Mouse (Mus musculus) spleen, postnatal 0 days (tissue): ENCODE data around the gene Rnd2. TPM values are rescaled to one million over a fixed set of nuclear protein-coding genes. Genes with fewer than 3 reads are reported as not detected.

Experiments
- polyA plus RNA-seq: library from polyadenylated mRNA; unstranded; fragments of >200 nt; fragmentation: Nextera tagmentation; extraction: Ambion mirVana; gene quantifications from 2 replicates; pipeline ENCODE4 v1.2.1, GENCODE M21; 2015

The Rnd2 gene
- polyA plus RNA-seq: 3.2 and 5.3 TPM in 2 replicates

DNA sequence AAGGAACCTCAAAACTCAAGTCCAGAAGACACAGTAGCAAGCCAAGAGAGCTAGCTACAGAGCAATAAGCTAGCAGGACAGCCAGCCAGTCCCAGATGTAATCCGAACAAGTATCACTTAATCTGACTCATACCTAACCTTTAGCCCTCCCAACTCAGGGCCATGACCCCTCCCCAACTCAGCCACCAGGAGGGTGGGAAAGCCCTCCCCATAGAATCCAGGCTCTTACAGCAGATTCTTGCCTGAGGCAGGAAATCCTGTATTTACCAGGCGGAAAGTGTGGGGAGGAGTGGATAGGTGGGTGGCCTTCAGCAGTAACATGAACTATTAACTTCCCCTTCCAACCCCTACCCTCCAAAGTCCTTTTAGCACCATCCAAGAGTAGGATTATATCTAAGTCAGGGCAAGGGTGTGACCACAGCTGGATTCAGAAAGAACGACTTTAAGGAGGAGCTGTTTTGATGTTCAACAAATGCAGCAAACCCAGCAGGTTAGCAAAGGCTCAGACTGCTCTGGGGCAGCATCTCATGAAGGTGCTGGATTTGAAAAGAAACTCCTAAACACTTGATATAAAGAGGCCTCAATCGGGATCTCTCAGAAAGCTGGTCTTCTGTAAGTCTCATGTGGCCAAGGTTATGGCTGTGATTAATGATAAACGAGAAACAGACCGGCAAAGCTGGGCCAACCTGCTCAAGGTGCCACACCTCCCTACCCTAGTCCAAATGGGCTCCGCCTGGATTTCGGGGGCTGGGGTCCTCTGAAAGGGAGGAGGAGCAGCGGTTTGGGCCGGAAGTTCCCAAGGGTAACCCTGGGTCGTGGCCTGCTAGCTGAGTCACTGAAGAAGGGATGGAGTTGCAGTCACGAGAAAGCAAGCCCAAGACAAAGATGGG lies at the start of gene Rnd2:
Gene Rnd2 (plus strand): TSS at position 789 of the 890 bp plus-strand sequence.

DNA sequence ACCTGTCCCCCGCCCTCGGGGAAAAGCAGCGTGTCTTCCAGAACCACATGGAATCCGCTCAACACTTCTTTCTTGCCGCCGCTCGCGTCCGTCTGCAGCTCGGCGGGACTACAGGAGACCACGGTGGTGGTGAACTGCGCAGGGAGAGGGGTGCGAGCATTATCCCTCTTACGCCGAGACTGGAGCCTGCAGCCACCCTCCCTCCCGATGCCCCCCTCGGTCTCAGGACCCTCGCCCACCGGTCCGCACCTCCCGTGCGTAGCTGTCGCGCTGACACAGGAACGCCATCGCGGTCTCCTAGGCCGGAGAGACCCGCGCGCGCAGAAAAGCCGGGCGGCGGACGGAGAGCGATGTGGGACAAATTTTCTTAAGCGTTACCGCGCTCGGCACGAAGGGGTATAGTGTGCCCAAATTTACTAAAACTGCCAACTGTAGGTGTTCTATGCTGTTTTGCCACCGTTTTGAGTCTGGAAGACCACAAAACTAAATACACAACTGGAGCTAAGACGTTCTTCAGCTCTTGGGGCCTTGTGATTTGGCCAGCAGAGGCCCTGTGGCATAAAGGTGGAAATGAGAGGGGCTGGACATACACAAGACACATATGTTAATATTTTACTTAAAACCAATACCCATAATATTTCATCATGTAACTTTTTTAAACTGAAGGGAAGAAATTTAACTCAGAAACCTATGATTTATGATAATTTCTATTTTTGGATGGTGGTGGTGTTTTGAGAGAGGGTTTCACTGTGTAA lies 47.5 kb upstream of the Rnd2 start, which contains the start of gene Aarsd1:
Gene Aarsd1 (minus strand): TSS at position 515 of the 755 bp plus-strand sequence.

DNA sequence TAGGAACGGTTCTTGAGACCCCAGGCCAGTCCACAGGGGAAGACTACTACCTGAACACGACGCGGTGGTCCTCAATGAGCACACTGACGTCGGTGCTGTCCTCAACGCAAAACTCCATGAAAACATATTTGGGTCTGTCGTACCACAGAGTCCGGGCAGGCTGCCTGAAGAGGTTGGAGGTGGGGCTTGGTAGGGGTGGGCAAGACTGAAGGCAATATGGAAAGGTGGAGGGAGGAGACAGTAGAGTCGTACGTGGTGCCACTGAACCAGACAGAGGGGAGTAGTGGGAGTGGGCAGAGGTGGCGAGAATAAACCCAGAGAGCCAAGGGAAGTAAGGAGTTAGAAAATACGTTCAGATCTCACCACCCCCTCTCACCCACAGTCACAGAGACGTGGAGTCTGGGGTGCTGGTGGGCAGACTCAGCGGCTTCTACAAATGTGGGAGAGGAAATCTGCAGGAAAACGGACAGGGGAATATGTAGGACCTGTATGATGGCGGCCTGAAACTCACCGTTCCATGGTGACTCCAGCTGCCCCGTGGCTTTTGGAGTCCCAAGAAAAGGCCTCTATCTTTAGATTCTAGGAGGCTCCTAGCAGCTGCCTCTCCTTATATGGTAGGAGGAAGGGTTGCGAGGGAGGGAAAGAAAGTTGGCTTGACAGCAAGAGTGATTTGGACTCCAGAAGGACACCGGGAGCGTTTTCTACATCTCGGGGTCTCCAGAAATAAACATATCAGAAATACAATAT lies 40.5 kb upstream of the Rnd2 start, which contains the start of gene Gm27029:
Gene Gm27029 (minus strand): TSS at position 692 of the 747 bp plus-strand sequence.

DNA sequence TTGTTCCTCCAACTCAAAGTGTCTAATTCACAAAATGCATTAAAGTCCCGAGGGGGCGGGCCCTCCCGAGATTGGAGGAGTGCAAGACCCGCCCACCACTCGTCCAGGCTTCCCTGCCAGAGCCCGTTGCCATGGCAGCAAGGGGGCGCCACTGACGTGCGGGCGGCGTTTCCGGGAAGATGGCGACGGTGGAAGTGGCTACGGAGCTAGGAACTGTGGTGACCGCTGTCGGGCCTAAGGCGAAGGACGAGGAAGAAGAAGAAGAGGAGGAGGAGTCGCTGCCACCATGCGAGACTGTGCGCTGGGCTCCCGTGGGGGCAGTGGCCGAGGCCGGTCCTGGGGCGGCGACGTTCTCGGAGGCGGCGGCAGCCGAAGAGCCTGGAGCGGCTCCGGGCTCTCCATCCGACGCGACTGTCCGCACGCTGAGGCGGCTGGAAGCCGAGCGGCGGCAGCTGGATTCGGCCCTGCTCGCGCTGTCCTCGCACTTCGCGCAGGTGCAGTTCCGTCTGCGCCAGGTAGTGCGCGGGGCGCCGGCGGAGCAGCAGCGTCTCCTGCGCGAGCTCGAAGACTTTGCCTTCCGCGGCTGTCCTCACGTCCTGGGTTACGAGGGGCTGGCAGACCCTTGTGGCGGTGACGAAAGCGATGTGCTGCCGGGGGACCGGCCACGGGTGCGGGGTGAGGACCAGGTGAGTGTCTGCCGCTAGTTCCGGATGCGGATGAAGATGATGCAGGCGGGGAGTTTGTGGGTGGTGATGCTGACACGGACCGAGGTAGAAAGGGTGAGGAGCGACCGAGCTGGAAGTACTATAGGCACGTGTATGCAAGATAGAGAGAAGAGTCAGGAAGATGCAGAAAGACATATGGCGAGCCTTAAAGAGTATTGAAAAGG lies 39.6 kb upstream of the Rnd2 start, which contains the start of the genes Rundc1 and Ptges3l:
Gene Rundc1 (plus strand): TSS at position 161 of the 889 bp plus-strand sequence.
Gene Ptges3l (minus strand): TSS at position 409 of the 889 bp plus-strand sequence.

DNA sequence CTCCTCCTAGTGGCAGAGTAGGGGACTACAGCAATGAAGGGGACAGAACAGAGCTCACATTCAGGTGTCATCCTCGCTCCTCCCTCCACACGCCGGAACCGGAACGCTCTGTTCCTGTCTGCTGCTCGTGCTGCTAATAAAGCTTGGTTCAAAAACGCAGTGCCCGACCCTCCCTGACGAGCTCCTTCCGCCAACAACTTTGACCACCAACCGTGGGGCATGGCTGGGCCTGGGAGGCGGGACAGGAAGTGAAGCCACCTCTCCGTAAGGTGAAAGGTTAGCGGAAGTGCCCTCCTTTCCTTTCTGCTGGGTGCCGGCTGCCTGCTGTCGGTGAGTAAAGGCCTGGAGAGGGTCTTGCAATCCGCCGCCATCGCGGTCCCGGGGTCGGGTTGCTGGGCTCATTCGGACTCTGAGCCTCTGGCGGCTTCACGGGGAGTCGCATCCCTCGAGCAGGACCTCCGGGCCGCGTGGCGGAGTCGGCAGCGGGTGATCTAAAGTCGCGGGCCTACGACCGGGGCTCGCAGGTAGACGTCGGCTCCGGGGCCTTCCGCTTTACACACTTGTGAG lies 22.6 kb upstream of the Rnd2 start, which contains the start of gene Rpl27:
Gene Rpl27 (plus strand): TSS at position 172 of the 567 bp plus-strand sequence.

DNA sequence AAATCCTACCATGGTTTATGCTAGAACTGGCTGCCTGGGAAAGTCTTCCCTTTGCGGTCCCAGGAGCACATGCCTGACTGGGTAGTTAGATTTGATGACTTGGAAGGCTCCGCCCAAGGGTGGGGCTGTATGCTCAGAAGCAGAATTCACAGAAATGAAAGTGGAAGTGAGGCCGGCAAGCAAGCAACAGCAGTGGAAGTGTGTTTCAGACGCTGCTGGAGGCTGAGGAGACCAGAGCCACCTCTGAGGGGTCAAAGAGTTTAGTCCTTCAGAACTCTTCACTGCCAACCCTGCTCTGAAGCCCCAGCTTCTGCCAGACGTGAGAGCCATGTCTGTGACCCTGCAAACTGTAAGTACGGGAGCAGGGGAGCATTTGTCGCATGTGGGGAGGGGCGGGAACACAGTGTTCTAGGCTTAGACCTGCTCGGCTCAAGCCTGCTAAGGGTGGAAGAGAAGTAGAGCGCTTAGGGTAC lies 16.5 kb upstream of the Rnd2 start, which contains the start of gene Ifi35:
Gene Ifi35 (plus strand): TSS at position 134 of the 473 bp plus-strand sequence.

DNA sequence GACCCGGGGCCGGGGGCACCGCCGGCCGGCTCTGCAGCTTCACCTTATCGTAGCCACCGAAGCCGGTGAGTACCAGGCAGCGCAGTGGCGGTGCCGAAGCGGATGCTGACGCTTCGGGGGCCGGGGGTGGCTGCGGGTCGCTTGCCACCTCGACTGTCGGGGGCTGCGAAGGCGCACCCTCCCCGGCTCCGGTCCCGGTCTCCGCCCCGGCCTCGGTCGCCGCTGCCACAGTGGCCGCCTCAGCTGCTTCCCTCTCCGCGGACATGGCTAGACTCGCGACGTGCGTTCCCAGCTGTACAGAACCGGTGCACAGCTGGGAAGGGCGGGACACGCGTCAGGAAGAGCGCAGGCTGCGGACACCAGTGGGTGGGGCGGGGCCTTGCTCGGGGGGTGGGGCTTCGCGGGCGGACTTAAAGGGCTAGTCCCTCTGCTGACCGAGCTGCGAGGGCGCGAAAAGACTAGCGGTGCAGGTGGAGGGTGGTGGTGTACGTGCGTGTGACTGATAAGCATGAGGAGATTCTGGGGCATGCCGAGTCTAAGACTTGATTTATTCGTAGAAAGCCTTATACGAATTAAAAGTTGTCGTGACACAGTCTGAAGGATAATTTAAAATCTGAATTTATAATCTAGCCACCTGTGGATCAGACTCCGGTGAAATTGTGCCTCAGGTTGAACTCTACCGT lies 1.2 kb downstream of the Rnd2 start, which contains the start of gene Vat1:
Gene Vat1 (minus strand): TSS at position 362 of the 683 bp plus-strand sequence.

Other genes with a start within 250 kb of the Rnd2 start
- gene Ezh1, start 238.5 kb upstream of the Rnd2 start, polyA plus RNA-seq: 9.0 and 10.7 TPM in 2 replicates
- gene Ramp2, start 219.0 kb upstream of the Rnd2 start, polyA plus RNA-seq: 77.1 and 98.8 TPM in 2 replicates
- 92.3 and 92.9 TPM in 2 replicates for gene Vps25, start 211.3 kb upstream of the Rnd2 start, polyA plus RNA-seq
- 4.0 and 5.7 TPM in 2 replicates for gene Wnk4, start 204.4 kb upstream of the Rnd2 start, polyA plus RNA-seq
- gene Cntd1, start 186.0 kb upstream of the Rnd2 start, polyA plus RNA-seq: 0.61 and 0.88 TPM in 2 replicates
- 103 and 105 TPM in 2 replicates for gene Coa3, start 185.9 kb upstream of the Rnd2 start, polyA plus RNA-seq
- 104 and 112 TPM in 2 replicates for gene Becn1, start 162.7 kb upstream of the Rnd2 start, polyA plus RNA-seq
- gene Psme3, start 148.8 kb upstream of the Rnd2 start, polyA plus RNA-seq: 134 and 137 TPM in 2 replicates
- 1.8 and 2.0 TPM in 2 replicates for gene Aoc2, start 139.9 kb upstream of the Rnd2 start, polyA plus RNA-seq
- 0.78 and 0.86 TPM in 2 replicates for gene Aoc3, start 134.4 kb upstream of the Rnd2 start, polyA plus RNA-seq
- gene G6pc, start 97.4 kb upstream of the Rnd2 start, polyA plus RNA-seq: 0.06 TPM in 1 of 2 replicates, not detected in the other
- gene Aarsd1, start 47.4 kb upstream of the Rnd2 start, polyA plus RNA-seq: 43.7 and 47.7 TPM in 2 replicates
- 2.0 and 2.8 TPM in 2 replicates for gene Gm27029, start 40.2 kb upstream of the Rnd2 start, polyA plus RNA-seq
- 6.6 and 7.2 TPM in 2 replicates for gene Rundc1, start 39.9 kb upstream of the Rnd2 start, polyA plus RNA-seq
- 2.0 and 2.4 TPM in 2 replicates for gene Ptges3l, start 39.7 kb upstream of the Rnd2 start, polyA plus RNA-seq
- gene Rpl27, start 22.7 kb upstream of the Rnd2 start, polyA plus RNA-seq: 369 and 411 TPM in 2 replicates
- gene Ifi35, start 16.6 kb upstream of the Rnd2 start, polyA plus RNA-seq: 42.2 and 52.3 TPM in 2 replicates
- 21.8 and 28.0 TPM in 2 replicates for gene Vat1, start 1.2 kb downstream of the Rnd2 start, polyA plus RNA-seq
- gene Brca1, start 87.0 kb downstream of the Rnd2 start, polyA plus RNA-seq: 11.9 and 16.4 TPM in 2 replicates
- 29.5 and 31.5 TPM in 2 replicates for gene Nbr1, start 87.2 kb downstream of the Rnd2 start, polyA plus RNA-seq
- gene Tmem106a, start 117.2 kb downstream of the Rnd2 start, polyA plus RNA-seq: 5.6 and 7.6 TPM in 2 replicates
- 0.23 TPM in 1 of 2 replicates, not detected in the other for gene Gm11634, start 134.3 kb downstream of the Rnd2 start, polyA plus RNA-seq
- gene Rdm1, start 162.2 kb downstream of the Rnd2 start, polyA plus RNA-seq: 14.6 and 19.7 TPM in 2 replicates
- gene Arl4d, start 200.5 kb downstream of the Rnd2 start, polyA plus RNA-seq: 3.3 and 3.7 TPM in 2 replicates